Mouse (Mus musculus): ENCODE data around the gene Gm49320.

The Gm49320 gene

DNA sequence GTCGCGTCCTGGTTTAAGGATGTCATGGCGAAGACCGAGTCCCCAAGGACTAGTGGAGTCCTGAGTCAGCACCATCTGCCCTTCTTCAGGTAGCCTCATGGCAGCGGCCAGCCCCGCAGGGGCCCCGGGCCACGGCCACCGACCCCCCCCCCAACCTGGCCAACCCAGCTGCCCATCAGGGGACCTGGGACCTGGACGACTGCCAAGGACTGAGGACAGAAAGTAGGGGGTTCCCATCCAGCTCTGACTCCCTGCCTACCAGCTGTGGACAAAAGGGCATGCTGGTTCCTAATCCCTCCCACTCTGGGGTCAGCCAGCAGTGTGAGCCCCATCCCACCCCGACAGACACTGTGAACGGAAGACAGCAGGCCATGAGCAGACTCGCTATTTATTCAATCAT lies 7.1 kb downstream of the Gm49320 start:
- ChIA-PET CTCF (no interaction called here), POLR2A (interaction anchor here in 2 of 4 experiments (0.8 to 7.4 kb wide), 5 partner anchors 9 to 52 kb away, joined by 3 to 61 read pairs (median 5); partner anchors contain the start of genes Gm49320 (in 1 of the 2) and Map2k7 (in 1 of the 2))

GRCm38 (mm10) chr8:4247241-4247640 lies 8.6 kb downstream of the Gm49320 start:
- ChIA-PET POLR2A (interaction anchor here in 3 of 4 experiments (0.5 to 7.4 kb wide), 9 partner anchors 9 to 754 kb away, joined by 3 to 61 read pairs (median 4); partner anchors contain the start of genes Gm49320 (in 2 of the 3), Map2k7 (in 2 of the 3), Ctxn1 (in 1 of the 3) and Lrrc8e (in 1 of the 3)), CTCF (interaction anchor here in 1 of 4 experiments (0.9 to 1.1 kb wide), 2 partner anchors 9 to 12 kb away, joined by 3 to 4 read pairs; partner anchors contain the start of genes Ctxn1, Gm49320 and Map2k7)

DNA sequence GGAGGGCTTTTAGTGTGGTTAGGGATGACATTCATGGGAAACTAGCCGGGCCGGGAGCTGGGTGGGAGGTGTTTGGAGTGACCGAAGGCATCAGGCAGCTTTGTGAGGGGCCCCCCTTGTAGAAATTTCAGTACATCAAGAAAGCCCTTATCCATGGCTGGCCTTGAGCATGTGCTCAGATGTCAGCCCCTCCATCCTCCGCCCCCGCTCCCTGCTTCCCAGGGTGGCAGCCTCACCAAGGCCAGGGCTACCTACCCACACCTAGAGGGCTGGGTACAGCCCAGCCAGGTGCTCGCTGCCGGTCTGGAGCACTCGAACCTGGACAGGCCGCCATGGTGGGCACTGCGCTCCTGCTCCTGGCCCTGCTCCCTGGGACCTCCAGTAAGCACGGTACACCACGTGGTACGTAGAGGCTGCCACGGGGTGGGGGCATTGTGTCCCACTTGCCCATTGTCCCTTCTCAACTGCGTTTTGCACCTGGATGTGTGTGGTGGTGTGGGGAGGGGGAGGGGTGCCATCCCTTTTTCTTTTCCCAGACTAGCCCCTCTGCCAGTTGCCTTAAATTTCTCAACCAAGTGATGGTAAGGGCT lies 9.4 kb downstream of the Gm49320 start, which contains the start of gene Tgfbr3l:
Gene Tgfbr3l, plus strand, starts transcription at position 264 of the 590 bp plus-strand sequence.
- CTCF ChIA-PET = interaction anchor here in 2 of 4 experiments (0.9 to 3.1 kb wide), 6 partner anchors 9 to 108 kb away, joined by 3 to 16 read pairs (median 3); partner anchors contain the start of genes Ctxn1 (in 2 of the 2), Gm49320 (in 1 of the 2) and Map2k7 (in 1 of the 2)
- POLR2A ChIA-PET = interaction anchor here in 3 of 4 experiments (0.5 to 7.4 kb wide), 12 partner anchors 9 to 261 kb away, joined by 3 to 61 read pairs (median 5); partner anchors contain the start of genes Gm49320 (in 3 of the 3), Map2k7 (in 3 of the 3) and Timm44 (in 1 of the 3)

- CTCF ChIA-PET = interaction anchor here in 2 of 4 experiments (1.0 to 3.1 kb wide), 8 partner anchors 10 to 121 kb away, joined by 3 to 16 read pairs (median 8); partner anchors contain the start of genes Ctxn1 (in 2 of the 2), Gm49320 (in 1 of the 2) and Map2k7 (in 1 of the 2)
- POLR2A ChIA-PET = interaction anchor here in 3 of 4 experiments (1.0 to 7.4 kb wide), 17 partner anchors 8 to 143 kb away, joined by 3 to 61 read pairs (median 5); partner anchors contain the start of genes Ctxn1 (in 3 of the 3), Gm49320 (in 3 of the 3), Map2k7 (in 3 of the 3) and Prr36 (in 1 of the 3)
Observed at GRCm38 (mm10) chr8:4249213-4249612, 10.5 kb downstream of the Gm49320 start.

- POLR2A ChIA-PET = interaction anchor here (0.7 to 7.4 kb wide), 33 partner anchors 7 to 363 kb away, joined by 3 to 61 read pairs (median 4); partner anchors contain the start of genes Gm49320 (in 4 of the 4), Map2k7 (in 4 of the 4), Ctxn1 (in 2 of the 4) and Prr36 (in 2 of the 4)
- CTCF ChIA-PET = interaction anchor here in 3 of 4 experiments (0.6 to 3.1 kb wide), 28 partner anchors 9 to 836 kb away, joined by 3 to 16 read pairs (median 6); partner anchors contain the start of genes Gm49320 (in 3 of the 3), Map2k7 (in 3 of the 3), Ctxn1 (in 2 of the 3) and Lrrc8e (in 1 of the 3)
Observed at GRCm38 (mm10) chr8:4250306-4250970, 11.8 kb downstream of the Gm49320 start.

- CTCF ChIA-PET = interaction anchor here in 2 of 4 experiments (0.6 to 3.2 kb wide), 4 partner anchors 14 to 86 kb away, joined by 3 to 13 read pairs (median 10); partner anchors contain the start of genes Evi5l (in 1 of the 2), Gm49320 (in 1 of the 2) and Map2k7 (in 1 of the 2)
- POLR2A ChIA-PET = interaction anchor here in 2 of 4 experiments (0.8 to 3.3 kb wide), 12 partner anchors 9 to 86 kb away, joined by 3 to 24 read pairs (median 7); partner anchors contain the start of genes Gm49320 (in 2 of the 2), Map2k7 (in 2 of the 2) and Timm44 (in 2 of the 2)
Observed at GRCm38 (mm10) chr8:4252116-4252760, 13.6 kb downstream of the Gm49320 start.

DNA sequence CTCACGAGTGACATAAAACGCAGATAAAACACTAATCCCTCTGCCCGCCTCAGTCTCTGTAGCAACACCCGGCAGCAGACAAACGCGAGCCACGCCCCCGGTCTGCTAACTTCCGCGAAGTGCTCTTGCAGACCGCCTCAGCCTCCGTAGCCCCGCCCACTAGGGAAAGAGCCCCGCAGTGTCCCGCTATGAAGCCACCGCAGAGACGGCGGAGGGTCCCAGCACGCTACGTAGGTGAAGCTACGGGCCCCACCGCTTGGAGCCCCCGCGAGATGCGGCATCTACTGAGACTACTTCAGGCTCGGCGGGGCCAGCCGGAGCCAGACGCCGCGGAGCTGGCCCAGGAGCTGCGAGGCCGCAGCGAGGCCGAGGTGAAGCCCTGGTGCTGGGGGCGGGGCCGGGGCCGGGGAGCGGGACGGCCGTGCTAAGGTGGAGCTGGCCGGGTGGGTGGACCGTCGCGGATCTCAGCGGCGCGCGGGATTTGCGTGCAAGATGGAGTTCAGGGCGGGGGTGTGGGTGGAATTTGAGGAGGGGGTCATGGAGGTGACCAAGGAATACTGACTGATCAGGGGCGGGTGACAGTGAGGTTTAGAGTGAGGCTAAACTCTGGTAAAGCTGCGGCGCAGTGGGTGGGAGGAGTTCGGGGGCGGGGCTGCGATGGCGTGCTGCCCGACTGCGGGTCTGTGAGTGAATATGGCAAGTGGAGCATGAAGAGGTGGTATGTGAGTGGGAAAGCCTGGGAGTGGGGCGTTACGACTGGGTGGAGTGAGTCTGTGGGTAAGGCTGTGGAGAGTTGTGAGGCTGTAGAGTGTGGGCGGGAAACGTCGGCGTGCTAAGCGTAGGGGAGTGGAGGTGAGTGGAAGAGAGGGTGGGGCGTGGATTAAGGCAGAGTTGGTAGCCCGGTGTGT lies 14.5 kb downstream of the Gm49320 start, which contains the start of gene Snapc2:
Gene Snapc2, plus strand, starts transcription at position 147 of the 908 bp plus-strand sequence.
- ChIA-PET CTCF (interaction anchor here (0.6 to 3.2 kb wide), 12 partner anchors 14 to 786 kb away, joined by 3 to 13 read pairs (median 4); partner anchors contain the start of genes Gm49320 (in 2 of the 4), Map2k7 (in 2 of the 4) and Pex11g (in 1 of the 4)), POLR2A (interaction anchor here (0.5 to 3.3 kb wide), 28 partner anchors 8 to 655 kb away, joined by 3 to 24 read pairs (median 4); partner anchors contain the start of genes Map2k7 (in 3 of the 4), Gm49320 (in 2 of the 4), Timm44 (in 2 of the 4) and Zfp958 (in 1 of the 4))

DNA sequence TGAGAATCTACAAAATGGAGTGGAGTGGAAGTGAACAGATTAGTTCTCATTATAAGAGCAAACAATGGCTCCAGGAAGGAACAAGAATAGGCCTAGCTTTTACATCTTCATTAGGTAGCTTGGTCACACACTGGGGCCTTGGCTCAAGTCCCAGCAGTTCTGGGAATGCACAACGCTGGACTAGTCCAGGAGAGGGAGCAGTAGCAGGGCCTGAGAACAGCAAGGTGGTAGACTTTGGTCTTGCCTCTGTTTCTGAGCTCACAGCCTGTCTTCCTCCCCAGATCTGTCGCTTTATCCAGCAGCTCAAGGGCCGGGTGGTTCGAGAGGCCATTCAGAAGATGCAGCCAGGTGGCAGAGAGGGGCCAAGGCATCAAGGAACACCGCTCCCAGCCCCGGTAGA lies 15.3 kb downstream of the Gm49320 start:
- POLR2A ChIA-PET = interaction anchor here (0.6 to 3.3 kb wide), 20 partner anchors 9 to 656 kb away, joined by 3 to 24 read pairs (median 4); partner anchors contain the start of genes Map2k7 (in 3 of the 4), Gm49320 (in 2 of the 4), Timm44 (in 2 of the 4) and Zfp958 (in 1 of the 4)
- CTCF ChIA-PET = interaction anchor here in 3 of 4 experiments (0.6 to 3.2 kb wide), 12 partner anchors 13 to 360 kb away, joined by 3 to 13 read pairs (median 4); partner anchors contain the start of genes Gm49320 (in 1 of the 3) and Map2k7 (in 1 of the 3)

GRCm38 (mm10) chr8:4255471-4255870 lies 16.8 kb downstream of the Gm49320 start:
- ChIA-PET POLR2A (interaction anchor here in 2 of 4 experiments (1.3 to 4.2 kb wide), 5 partner anchors 9 to 17 kb away, joined by 4 to 16 read pairs (median 5); partner anchors contain the start of genes Gm49320 (in 2 of the 2) and Map2k7 (in 2 of the 2)), CTCF (interaction anchor here in 1 of 4 experiments (3.2 kb wide), 1 partner anchor 12 kb away, joined by 12 read pairs; no protein-coding TSS in a partner anchor)

DNA sequence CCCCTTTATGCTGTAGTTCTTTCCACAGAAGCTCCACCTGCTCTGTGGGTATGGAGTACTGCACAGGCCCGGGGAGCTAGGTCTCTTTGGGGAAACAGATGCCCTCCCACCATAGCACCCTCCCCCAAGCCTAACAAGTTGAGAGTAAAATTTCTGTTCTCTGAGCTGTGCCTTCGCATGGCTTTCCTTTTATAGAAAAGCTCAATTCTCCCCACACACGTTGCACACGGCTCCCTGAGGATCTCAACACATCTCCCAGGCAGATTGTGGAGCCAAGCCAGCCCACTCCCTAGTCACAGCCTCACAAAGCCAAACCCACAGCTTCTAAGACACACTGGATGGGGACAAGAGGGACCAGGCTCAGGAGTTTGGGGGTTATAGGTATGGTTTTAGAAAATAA lies 18.2 kb downstream of the Gm49320 start:
- POLR2A ChIA-PET = interaction anchor here in 3 of 4 experiments (0.5 to 4.2 kb wide), 24 partner anchors 8 to 356 kb away, joined by 3 to 16 read pairs (median 3); partner anchors contain the start of genes Gm49320 (in 2 of the 3), Map2k7 (in 2 of the 3) and Zfp958 (in 1 of the 3)
- CTCF ChIA-PET = interaction anchor here (0.6 to 3.3 kb wide), 9 partner anchors 10 to 538 kb away, joined by 3 to 13 read pairs (median 5); partner anchors contain the start of genes Gm49320 (in 3 of the 4) and Map2k7 (in 3 of the 4)

DNA sequence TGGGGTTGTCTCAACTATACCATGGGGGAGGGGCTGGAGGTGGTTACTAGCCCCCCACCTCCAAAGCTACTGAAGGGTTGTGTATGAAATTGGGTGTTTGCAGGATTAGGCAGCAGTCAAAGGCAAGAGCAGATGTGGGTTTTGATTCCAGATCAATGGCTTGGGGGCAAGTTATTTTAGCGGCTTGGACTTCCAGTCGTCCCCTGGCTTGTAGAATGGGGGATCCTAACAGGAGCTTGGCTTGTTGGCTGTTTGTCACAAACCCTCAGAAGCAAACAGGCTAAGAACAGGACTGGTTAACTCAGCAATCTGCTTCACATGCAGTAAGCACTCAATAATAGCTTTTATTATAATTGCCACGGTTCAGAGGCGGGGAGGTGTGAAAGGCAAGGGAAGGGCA lies 18.7 kb downstream of the Gm49320 start:
- CTCF ChIA-PET = interaction anchor here (0.9 to 3.3 kb wide), 9 partner anchors 10 to 539 kb away, joined by 3 to 13 read pairs (median 5); partner anchors contain the start of genes Gm49320 (in 3 of the 4) and Map2k7 (in 3 of the 4)
- POLR2A ChIA-PET = interaction anchor here in 3 of 4 experiments (0.5 to 4.2 kb wide), 21 partner anchors 9 to 355 kb away, joined by 3 to 16 read pairs (median 3); partner anchors contain the start of genes Gm49320 (in 1 of the 3), Map2k7 (in 1 of the 3) and Zfp958 (in 1 of the 3)

DNA sequence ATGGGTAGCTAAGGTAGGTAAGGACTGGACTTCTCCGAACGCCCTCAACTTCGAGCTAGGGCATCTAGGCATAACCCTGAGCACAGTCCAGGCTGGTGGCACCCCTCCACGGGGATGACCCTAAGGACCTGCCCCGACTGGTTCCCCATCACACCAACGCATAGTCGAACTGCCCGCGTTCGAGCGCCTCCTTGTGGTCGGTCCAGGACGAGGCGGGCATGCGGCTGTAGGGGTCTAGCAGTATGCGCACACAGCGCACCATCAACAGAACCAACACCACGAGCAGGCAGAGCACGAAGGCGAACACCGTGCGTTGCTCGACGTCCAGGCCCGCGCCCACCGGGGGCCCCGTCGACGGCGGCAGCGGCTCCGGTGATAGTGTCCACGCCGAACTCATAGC lies 19.6 kb downstream of the Gm49320 start:
- ChIA-PET CTCF (interaction anchor here (0.6 to 3.3 kb wide), 17 partner anchors 8 to 125 kb away, joined by 3 to 13 read pairs (median 7); partner anchors contain the start of genes Gm49320 (in 3 of the 4), Map2k7 (in 3 of the 4) and Tgfbr3l (in 1 of the 4)), POLR2A (interaction anchor here (0.7 to 4.2 kb wide), 23 partner anchors 8 to 355 kb away, joined by 3 to 16 read pairs (median 4); partner anchors contain the start of genes Gm49320 (in 2 of the 4), Map2k7 (in 1 of the 4) and Zfp958 (in 1 of the 4))

- POLR2A ChIA-PET = interaction anchor here (0.6 to 4.2 kb wide), 30 partner anchors 8 to 791 kb away, joined by 3 to 16 read pairs (median 4); partner anchors contain the start of genes Gm49320 (in 2 of the 4), Evi5l (in 1 of the 4), Map2k7 (in 1 of the 4) and Zfp958 (in 1 of the 4)
- CTCF ChIA-PET = interaction anchor here (0.6 to 3.3 kb wide), 23 partner anchors 8 to 540 kb away, joined by 3 to 13 read pairs (median 5); partner anchors contain the start of genes Gm49320 (in 3 of the 4), Map2k7 (in 3 of the 4), Tgfbr3l (in 2 of the 4) and Timm44 (in 1 of the 4)
Observed at GRCm38 (mm10) chr8:4258678-4259077, 20.0 kb downstream of the Gm49320 start.

- ChIA-PET POLR2A (interaction anchor here (0.5 to 4.2 kb wide), 30 partner anchors 8 to 791 kb away, joined by 3 to 16 read pairs (median 4); partner anchors contain the start of genes Gm49320 (in 2 of the 4), Timm44 (in 2 of the 4), Evi5l (in 1 of the 4) and Map2k7 (in 1 of the 4)), CTCF (interaction anchor here (0.6 to 3.3 kb wide), 23 partner anchors 8 to 541 kb away, joined by 3 to 13 read pairs (median 5); partner anchors contain the start of genes Gm49320 (in 3 of the 4), Map2k7 (in 3 of the 4), Tgfbr3l (in 2 of the 4) and Timm44 (in 1 of the 4))
Observed at GRCm38 (mm10) chr8:4259125-4259804, 20.6 kb downstream of the Gm49320 start, which contains the start of gene Ctxn1. Gene Ctxn1, minus strand, starts transcription at chr8:4259274.
